Mouse (Mus musculus) hindbrain, embryonic 13.5 days (tissue): Measurements from ENCODE around the gene Zbtb42. TPM values are rescaled to one million over a fixed set of nuclear protein-coding genes. Genes with fewer than 3 reads are reported as not detected.

Experiments
- ATAC-seq: fragments of 200-750 bp; cut with Nextera tagmentation; 2 replicates; pipeline ENCODE4 v1.8.0; 2017; ENCODE audit warnings: moderate TSS enrichment; ENCODE audit not compliant: low FRiP score
- H3K27ac ChIP-seq: fragments of 300-500 bp; sonication (generic); 2 replicates; pipeline ENCODE4 v1.5.1; 2015; ENCODE audit warnings: inconsistent platforms, mild to moderate bottlenecking, moderate library complexity
- H3K27me3 ChIP-seq: fragments of 300-500 bp; sonication (generic); 2 replicates; pipeline ENCODE4 v1.6.1; 2015; ENCODE audit warnings: mild to moderate bottlenecking, inconsistent platforms
- H3K36me3 ChIP-seq: fragments of 300-500 bp; sonication (generic); 2 replicates; pipeline ENCODE4 v1.6.1; 2015; ENCODE audit warnings: mild to moderate bottlenecking, inconsistent platforms
- H3K4me1 ChIP-seq: fragments of 300-500 bp; sonication (generic); replicated peaks from 2 replicates; pipeline ENCODE4 v1.6.1; 2015; ENCODE audit warnings: inconsistent platforms
- H3K4me2 ChIP-seq: fragments of 300-500 bp; sonication (generic); 2 replicates; pipeline ENCODE4 v1.6.1; 2015; ENCODE audit warnings: inconsistent platforms, mild to moderate bottlenecking, moderate library complexity
- H3K4me3 ChIP-seq: fragments of 300-500 bp; sonication (generic); 2 replicates; pipeline ENCODE4 v1.5.1; 2015; ENCODE audit warnings: mild to moderate bottlenecking, inconsistent platforms
- H3K9ac ChIP-seq: fragments of 300-500 bp; sonication (generic); 2 replicates; pipeline ENCODE4 v1.6.1; 2015; ENCODE audit warnings: mild to moderate bottlenecking, inconsistent platforms
- H3K9me3 ChIP-seq: fragments of 300-500 bp; sonication (generic); 2 replicates; pipeline ENCODE4 v1.6.1; 2016; ENCODE audit warnings: inconsistent platforms
- WGBS: fragments of 180-500 bp; shearing (Covaris S2); methylation state at CpG from one replicate; pipeline ENCODE4 v1.1.7; 2015; 5-methylcytosine and 5-hydroxymethylcytosine counted together
- polyA plus RNA-seq: library from polyadenylated mRNA; unstranded; fragments of >200 nt; fragmentation: Nextera tagmentation; extraction: Ambion mirVana; gene quantifications from 2 replicates; pipeline ENCODE4 v1.2.1, GENCODE M21; 2015

Gene Zbtb42
- polyA plus RNA-seq, 1 experiment from 2014 or later, result 4.6 TPM

- Histone ChIP-seq H3K4me1 (peaks cover 83% of the 10 kb centered on the region), H3K27ac (peak within 1 kb of the TSS; percentile 96), H3K4me3 (peak within 1 kb of the TSS; percentile 97), H3K4me2 (peak within 1 kb of the TSS; percentile 93), H3K27me3 (peaks cover 25% of the 10 kb centered on the region), H3K36me3 (peaks cover 21% of the 10 kb centered on the region), H3K9me3 (no peaks in the 10 kb centered on the region), H3K9ac (peak within 1 kb of the TSS; percentile 100)
- WGBS, result under 1% methylated on average over 60 of the region's 70 CpGs
- ATAC-seq, result peak; percentile 7; the same call in 1 of the 2 replicates
These were observed 4.3 kb upstream of the Zbtb42 start, which contains the start of gene Akt1 for GRCm38 (mm10) chr12:112674132-112675011. Gene Akt1, minus strand, starts transcription at chr12:112674884.

GRCm38 (mm10) chr12:112675245-112676035, 3.2 kb upstream of the Zbtb42 start:
- H3K4me2 ChIP-seq, result peak overlapping the region; percentile 93
- H3K36me3 ChIP-seq, result peaks cover 10% of the 10 kb centered on the region
- H3K27me3 ChIP-seq, result peaks cover 35% of the 10 kb centered on the region
- peak overlapping the region; percentile 100; the same call in 1 of the 2 replicates for H3K9ac ChIP-seq
- H3K4me3 ChIP-seq, result peak overlapping the region; percentile 97
- peaks cover 81% of the 10 kb centered on the region for H3K4me1 ChIP-seq
- 15% methylated on average over 18 of the region's 18 CpGs for WGBS
- H3K9me3 ChIP-seq, result no peaks in the 10 kb centered on the region
- peak; percentile 45 for ATAC-seq
- H3K27ac ChIP-seq, result peak overlapping the region; percentile 96

GRCm38 (mm10) chr12:112677076-112677475, 1.6 kb upstream of the Zbtb42 start:
- Histone ChIP-seq H3K27me3 (peaks cover 49% of the 10 kb centered on the region), H3K9ac (no peak overlapping the region), H3K27ac (no peak overlapping the region), H3K4me2 (no peak overlapping the region), H3K4me1 (peaks cover 71% of the 10 kb centered on the region), H3K4me3 (no peak overlapping the region), H3K9me3 (no peaks in the 10 kb centered on the region), H3K36me3 (no peaks in the 10 kb centered on the region)
- WGBS, result 63% methylated on average over 5 of the region's 5 CpGs
- no peak for ATAC-seq

DNA sequence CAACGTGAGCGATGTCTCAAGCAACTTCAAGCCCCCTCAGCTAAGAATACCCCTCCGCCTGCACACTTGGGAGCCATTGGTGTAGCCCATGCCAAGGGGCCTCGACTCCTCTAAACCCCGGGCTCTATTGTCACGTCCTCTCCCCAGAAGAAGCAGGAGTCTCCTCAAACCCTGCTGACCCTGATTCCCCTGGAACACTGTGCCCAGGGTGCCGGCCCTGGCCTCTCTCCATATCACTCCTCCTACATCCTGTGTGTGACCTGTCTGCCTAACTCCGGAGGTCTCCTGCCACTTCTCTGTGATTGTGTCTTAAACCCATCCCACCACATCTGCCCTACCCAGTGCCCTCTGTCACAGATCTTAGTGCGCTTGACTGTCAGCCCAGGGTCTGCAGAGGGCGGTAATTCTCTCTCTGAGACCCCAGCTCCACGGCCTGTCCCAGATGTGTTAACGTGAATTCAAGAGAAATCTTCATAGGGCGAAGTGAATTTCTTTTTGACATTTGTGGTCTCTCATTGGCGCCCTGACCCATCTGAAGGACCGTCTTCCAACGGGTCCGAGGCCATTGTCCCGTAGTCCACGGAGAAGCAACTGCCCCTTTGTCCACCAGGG, 579 bp upstream of the Zbtb42 start:
- WGBS, result 19% methylated on average over 19 of the region's 19 CpGs
- Histone ChIP-seq H3K9ac (peak overlapping the region; percentile 75), H3K27ac (0 out of 2 replicates have a peak overlapping the region, but pooled peaks have one; percentile 40), H3K4me2 (peak overlapping the region; percentile 89), H3K4me3 (peak overlapping the region; percentile 53), H3K9me3 (no peaks in the 10 kb centered on the region), H3K4me1 (peaks cover 62% of the 10 kb centered on the region), H3K36me3 (no peaks in the 10 kb centered on the region), H3K27me3 (peaks cover 50% of the 10 kb centered on the region)
- ATAC-seq, result no peak

DNA sequence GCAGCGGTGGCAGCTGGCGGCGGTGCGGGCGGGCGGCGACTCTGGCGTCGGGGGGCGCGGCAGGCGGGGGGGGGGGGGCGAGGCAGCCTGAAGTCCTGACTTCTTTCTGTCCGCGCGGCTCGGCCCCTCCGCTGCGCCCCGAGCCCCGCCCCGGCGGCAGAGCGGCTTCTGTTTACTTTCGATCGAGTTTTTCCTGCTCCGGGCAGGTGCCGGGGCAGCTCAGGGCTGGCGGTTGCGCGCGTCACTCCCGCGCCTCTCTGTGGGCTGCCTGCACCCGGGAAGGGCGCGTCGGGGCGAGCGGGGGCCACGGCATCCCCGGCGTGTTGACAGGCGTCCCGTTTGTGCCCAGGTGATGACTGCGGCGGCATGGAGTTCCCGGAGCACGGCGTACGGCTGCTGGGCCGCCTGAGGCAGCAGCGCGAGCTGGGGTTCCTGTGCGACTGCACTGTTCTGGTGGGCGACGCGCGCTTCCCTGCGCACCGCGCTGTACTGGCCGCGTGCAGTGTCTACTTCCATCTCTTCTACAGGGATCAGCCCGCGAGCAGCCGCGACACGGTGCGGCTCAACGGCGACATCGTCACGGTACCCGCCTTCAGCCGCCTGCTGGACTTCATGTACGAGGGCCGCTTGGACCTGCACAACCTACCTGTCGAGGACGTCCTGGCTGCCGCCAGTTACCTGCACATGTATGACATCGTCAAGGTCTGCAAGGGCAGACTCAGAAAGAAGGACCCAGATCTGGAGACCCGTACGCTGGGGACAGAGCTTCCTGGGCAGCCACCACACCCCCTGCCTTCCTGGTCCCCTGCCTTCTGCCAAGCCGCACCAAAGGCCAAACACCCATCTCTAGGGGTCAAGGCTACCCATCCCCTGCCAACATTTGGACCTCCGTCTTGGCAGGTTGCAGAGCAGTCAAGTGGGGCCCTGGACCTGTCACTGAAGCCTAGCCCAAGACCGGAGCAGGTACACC, 684 bp downstream of the Zbtb42 start:
- 4% methylated on average over 70 of the region's 87 CpGs for WGBS
- Histone ChIP-seq H3K4me3 (peak overlapping the region; percentile 53), H3K27ac (no peak overlapping the region), H3K9ac (peak overlapping the region; percentile 75), H3K9me3 (no peaks in the 10 kb centered on the region), H3K4me2 (peak overlapping the region; percentile 89), H3K27me3 (peaks cover 53% of the 10 kb centered on the region), H3K4me1 (peaks cover 65% of the 10 kb centered on the region), H3K36me3 (no peaks in the 10 kb centered on the region)
- peak; percentile 21 for ATAC-seq

- H3K27ac ChIP-seq, result no peak overlapping the region
- no peak overlapping the region for H3K4me3 ChIP-seq
- no peaks in the 10 kb centered on the region for H3K9me3 ChIP-seq
- H3K4me2 ChIP-seq, result no peak overlapping the region
- peaks cover 32% of the 10 kb centered on the region for H3K4me1 ChIP-seq
- WGBS, result 47% methylated on average over 7 of the region's 7 CpGs
- ATAC-seq, result no peak
- no peaks in the 10 kb centered on the region for H3K36me3 ChIP-seq
- no peak overlapping the region for H3K9ac ChIP-seq
- H3K27me3 ChIP-seq, result peaks cover 38% of the 10 kb centered on the region
These were observed 4.7 kb downstream of the Zbtb42 start for GRCm38 (mm10) chr12:112683351-112683750.

- Histone ChIP-seq H3K9me3 (no peaks in the 10 kb centered on the region), H3K36me3 (no peaks in the 10 kb centered on the region), H3K4me3 (no peak overlapping the region), H3K9ac (no peak overlapping the region), H3K27me3 (no peaks in the 10 kb centered on the region), H3K4me1 (peaks cover 13% of the 10 kb centered on the region), H3K4me2 (no peak overlapping the region), H3K27ac (no peak overlapping the region)
- 80% methylated on average over 15 of the region's 15 CpGs for WGBS
- ATAC-seq, result no peak
These were observed 9.8 kb downstream of the Zbtb42 start for GRCm38 (mm10) chr12:112688458-112688857.

DNA sequence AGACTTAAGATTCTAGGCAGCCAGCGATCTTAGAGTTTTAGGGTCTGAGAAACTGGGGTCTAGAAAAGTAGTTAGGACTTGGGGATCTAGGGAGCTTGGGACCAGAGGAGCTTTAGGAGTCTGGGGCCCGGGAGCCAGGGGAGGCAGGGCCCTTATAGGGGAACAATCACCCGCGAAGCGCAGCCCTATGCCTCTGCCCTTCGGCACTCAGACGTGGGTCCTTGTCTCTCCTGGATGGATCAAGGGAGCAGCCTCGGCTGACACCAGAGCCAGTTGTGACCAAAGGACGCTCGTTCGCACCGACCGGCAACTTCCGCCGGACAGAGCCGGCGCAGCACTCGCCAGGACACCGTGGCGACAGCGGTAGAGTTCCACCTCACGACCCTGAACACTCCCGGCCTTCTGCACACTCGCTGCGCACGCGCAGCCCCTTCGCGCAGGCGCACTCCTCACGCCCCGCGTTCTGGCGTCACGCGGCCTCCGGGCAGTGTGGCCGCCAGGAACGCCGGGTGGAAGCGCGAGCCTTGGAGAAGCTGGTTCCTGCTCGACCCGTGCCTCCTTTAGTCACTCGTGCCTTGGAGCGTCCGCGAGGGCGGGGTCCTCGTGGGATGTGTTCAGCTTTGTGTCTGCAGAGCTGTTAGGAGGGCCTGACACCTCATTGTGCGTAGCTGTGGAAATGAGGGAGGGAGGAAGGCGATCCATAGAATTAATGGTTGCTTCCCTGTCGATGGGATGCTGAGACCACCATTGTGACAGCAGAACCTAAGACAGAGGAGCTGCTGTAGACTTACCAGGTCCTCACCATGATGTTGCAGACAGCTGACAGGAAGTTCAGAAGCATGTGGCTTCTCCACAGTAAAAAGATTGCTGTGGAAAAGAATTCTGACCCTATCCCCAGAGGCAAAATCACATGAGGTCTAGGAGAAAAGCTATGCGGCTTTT, 14.8 kb downstream of the Zbtb42 start:
- ATAC-seq, result peak; percentile 94
- H3K4me3 ChIP-seq, result peak overlapping the region; percentile 74
- H3K4me1 ChIP-seq, result peaks cover 21% of the 10 kb centered on the region
- H3K9me3 ChIP-seq, result no peaks in the 10 kb centered on the region
- H3K36me3 ChIP-seq, result no peaks in the 10 kb centered on the region
- peaks cover under 1% of the 10 kb centered on the region; the same call in 1 of the 2 replicates for H3K27me3 ChIP-seq
- H3K27ac ChIP-seq, result peak overlapping the region; percentile 96
- peak overlapping the region; percentile 97 for H3K9ac ChIP-seq
- WGBS, result 2% methylated on average over 54 of the region's 54 CpGs
- H3K4me2 ChIP-seq, result peak overlapping the region; percentile 94

DNA sequence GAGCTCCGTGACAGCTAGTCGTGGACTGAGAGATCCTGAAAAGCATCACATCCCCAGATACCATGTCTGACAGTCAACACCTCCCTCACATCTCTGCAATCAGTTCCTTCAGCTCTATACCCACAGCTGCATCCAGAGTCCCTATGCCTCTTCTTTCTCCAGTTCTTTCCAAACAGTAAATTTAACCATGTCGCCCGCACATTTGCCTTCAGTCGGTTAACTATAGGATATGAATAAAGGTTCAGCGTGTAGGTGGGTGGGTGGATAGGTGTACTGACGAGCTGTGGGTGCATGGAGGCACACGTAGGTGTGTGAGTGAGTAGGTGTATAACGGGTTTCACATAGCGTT, 15.5 kb downstream of the Zbtb42 start:
- no peaks in the 10 kb centered on the region for H3K36me3 ChIP-seq
- ATAC-seq, result peak; percentile 9; the same call in 1 of the 2 replicates

GRCm38 (mm10) chr12:112696806-112697425, 18.3 kb downstream of the Zbtb42 start:
- no peaks in the 10 kb centered on the region for H3K36me3 ChIP-seq
- H3K9me3 ChIP-seq, result no peaks in the 10 kb centered on the region
- H3K4me2 ChIP-seq, result no peak overlapping the region
- H3K4me3 ChIP-seq, result no peak overlapping the region
- 84% methylated on average over 3 of the region's 3 CpGs for WGBS
- no peak overlapping the region for H3K27ac ChIP-seq
- H3K9ac ChIP-seq, result no peak overlapping the region
- peaks cover 33% of the 10 kb centered on the region for H3K4me1 ChIP-seq
- ATAC-seq, result no peak
- H3K27me3 ChIP-seq, result peaks cover 23% of the 10 kb centered on the region

More for the DNA sequence above, 15.5 kb downstream of the Zbtb42 start:
- WGBS, result 86% methylated on average over 10 of the region's 10 CpGs
- Histone ChIP-seq H3K9ac (peak overlapping the region; percentile 97), H3K4me2 (peak overlapping the region; percentile 94), H3K4me1 (peaks cover 21% of the 10 kb centered on the region), H3K9me3 (no peaks in the 10 kb centered on the region), H3K27ac (peak overlapping the region; percentile 96), H3K27me3 (peaks cover 4% of the 10 kb centered on the region; the same call in 1 of the 2 replicates), H3K4me3 (peak overlapping the region; percentile 74)
